Mouse (Mus musculus) urinary bladder, postnatal 14 days (tissue): ENCODE data around the gene Fam222b.

ENCODE experiments used
- DNase-seq: peaks from one replicate; pipeline ENCODE4 v3.0.0; 2021; ENCODE audit warnings: low spot score

Fam222b gene

DNA sequence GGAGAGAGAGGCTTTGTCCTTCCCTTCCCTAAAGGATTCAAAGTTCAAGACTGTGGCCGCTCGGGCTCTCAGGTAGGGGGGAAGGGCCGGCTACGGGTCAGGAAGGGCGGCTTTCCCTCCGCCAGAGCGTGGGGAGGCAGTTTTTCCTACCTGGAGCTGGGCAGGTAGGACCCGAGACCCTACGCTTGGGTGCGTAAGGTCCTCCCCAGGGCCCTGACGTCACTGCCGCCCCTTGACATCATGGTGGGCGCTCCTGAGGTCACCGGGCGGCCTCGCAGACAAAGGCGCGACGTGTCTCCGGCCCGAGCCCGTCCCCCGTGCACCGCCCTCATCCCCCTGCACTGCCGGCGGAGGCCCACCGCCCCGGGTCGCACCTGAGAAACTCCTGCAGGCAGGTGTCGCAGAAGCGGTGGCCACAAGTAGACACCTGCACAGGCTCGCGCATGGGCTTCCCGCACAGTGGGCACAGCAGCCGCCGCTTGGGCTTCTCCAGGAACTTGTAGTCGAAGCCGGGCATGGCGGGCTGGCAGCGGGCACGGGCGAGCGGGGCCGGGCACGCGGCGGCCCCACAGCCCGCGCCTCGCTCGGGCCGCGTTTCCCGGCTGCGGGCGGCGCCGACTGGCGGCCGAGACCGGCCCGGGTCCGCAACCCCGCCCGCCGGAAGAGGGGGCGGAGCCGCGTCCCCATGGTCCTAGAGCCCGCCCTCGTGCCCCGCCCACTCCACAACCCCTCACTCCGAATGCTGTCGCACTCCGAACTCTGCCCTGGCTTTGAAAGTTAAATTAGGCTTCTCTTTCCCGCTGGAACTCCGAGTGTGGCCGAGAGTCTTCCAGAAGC lies 70.7 kb downstream of the Fam222b start, which contains the start of gene Traf4:
Gene Traf4, minus strand, starts transcription at position 666 of the 837 bp plus-strand sequence.
- peak; percentile 88 for DNase-seq

DNA sequence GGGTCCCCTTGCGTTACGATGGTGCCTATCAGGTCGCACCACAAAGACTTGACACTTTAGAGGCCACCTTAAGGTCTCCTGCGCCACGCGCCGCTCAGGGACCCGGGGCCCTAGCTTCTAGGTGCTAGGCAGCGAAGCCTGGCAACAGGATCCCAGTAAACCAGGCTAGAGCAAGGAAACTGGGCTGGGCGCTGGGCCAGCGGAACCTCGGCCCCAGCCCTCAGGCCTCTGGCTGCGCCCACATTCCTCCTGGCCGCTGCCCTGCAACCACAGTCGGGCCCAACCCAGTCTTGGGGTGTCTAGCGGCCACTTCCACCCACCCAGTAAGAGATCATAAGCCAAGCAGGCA lies 71.3 kb downstream of the Fam222b start:
- DNase-seq, result peak; percentile 78

DNA sequence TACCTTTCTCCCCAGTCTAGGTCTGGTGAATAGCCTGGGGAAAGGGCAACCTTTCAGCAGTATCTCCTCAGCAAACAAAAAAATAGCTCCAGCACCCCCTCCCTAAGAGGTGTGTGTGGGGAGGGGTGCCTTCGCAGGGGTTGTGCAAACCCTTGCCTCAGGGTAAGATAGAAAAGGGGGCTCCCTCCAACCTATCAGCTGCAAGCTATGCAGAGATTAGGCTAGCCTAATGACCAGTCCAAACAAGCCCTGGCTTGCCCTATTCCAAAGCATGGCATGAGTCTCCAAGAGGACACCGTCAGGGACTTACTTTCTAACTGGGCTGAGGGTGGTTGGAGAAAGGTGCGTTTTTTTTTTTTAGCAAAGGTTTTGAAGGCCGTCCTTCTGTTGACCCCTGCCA lies 71.7 kb downstream of the Fam222b start:
- DNase-seq, result peak; percentile 76

DNA sequence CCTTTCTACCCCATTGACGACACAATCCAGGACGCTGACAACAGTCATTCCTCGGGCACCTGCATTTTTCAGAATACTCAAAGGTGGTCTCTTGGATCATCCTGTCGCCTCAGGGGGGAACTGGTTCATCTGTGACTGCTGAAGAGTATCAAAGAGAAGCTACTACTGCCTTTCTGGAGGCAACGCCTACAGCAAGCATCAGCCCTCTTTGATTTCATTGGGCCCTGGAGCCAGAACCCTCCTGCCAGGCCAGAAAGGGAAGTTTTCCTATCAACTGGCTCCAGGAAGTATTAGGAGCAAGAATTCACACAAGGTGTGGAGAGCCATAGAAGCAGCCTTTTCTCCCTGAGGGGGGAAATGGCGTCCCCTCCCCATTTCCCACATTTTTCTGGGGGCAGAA lies 72.2 kb downstream of the Fam222b start:
- no peak for DNase-seq

DNA sequence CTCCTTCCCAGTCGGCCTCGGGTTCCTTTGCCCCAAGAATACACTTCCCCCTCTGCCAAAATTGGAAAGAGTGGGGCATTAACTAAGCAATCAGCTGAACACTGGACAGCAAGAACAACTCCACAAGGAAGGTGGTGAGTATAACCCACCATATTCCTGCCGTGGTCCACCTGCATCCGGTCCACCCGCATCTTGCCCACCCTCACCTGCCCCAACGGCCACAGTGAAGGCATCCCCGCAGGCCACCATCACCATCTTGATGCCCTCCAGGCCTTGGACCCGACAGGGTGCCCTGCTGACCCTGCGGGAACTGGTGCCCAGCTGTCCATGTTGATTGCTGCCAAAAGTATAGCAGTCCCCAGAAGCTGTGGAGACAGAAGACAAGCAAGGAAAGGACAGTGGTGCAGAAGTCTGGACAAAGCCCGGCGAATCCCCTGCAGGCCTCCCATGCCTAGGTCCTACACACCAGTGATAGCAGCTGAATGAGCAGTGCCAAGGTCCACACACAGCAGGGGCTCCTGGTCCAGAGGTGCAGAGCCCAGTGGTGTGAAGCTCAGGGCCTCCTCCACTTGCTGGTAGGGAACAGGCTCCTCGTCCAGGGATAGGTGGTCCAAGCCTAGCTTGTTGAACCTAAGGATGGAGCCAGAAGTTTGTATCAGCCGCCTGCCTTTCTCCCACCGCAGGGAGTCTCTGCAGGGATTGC lies 72.9 kb downstream of the Fam222b start:
- DNase-seq, result no peak

DNA sequence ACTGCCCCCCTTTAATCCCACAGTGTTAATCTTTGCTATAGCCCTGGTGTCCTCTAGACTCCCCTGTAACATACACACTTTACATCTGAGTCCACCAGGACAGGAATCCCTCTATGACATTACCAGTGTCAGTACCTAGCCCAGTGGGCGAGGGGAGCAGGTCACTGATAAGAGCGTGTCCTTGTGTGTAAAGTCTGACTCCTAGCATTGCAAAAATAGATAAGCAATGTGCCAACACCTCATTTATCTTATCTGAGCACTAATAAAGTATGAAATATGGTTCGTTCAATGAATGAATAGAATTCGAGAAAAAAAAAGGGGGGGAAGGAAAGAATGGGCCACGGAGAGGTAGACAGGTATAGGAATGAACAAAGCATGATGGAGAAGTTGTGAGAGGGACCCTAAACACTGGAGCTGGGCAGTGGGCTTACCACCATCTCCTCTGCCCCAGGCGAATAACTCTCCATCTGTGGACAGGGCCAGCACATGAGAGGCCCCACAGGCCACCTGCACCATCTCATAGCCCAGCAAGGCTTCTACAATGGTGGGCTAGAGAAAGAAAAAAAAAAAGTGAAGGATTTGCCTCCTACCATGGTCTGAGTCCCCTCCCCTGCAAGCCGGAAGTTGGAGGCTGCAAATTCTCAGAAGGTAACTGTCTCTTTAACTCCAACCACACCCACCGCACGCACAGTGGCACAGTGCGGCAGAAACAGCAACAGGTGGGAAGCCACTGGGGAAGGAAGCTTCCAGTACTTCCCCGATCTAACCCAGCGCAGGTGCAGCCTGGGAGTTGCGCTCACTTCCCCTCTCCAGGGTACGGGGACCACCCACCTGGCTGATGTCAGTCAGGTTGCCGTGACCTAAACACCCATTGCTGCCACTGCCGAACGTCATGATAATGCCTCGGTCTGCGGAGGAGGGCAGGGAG lies 74.3 kb downstream of the Fam222b start:
- DNase-seq, result no peak

DNA sequence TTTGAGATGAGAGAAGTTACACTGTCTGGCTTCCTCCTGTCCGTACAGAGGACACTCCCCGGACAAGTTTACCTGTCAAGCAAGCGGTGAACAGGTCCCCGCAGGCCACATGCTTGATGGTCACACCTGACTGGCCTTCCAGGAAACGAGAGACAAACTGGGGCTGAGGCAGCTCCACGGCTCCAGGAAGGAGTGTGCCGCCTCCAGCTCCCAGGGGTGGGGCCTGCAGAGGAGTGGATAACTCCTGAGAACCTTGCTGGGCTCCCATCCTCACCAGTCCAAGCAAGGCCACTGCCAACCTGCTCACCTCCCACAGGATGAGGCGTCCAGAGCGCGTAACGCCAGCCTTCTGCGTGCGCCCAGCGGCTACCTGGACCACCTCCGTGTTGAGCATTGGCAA lies 75.8 kb downstream of the Fam222b start:
- peak; percentile 67 for DNase-seq

DNA sequence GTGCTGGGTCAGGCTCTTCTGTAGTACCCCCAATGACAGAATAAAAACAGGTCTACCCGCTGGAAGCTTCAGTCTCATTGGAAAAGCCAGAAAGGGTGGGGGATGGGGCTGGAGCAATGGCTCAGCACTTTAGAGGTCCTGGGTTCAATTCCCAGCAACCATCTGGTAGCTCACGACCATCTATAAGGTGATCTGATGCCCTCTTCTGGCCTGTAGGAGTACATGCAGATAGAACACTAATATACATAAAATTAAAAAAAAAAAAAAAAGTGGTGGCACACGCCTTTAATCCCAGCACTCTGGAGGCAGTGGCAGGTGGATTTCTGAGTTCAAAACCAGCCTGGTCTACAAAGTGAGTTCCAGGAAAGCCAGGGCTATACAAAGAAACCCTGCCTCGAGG lies 76.9 kb downstream of the Fam222b start:
- DNase-seq, result no peak

DNA sequence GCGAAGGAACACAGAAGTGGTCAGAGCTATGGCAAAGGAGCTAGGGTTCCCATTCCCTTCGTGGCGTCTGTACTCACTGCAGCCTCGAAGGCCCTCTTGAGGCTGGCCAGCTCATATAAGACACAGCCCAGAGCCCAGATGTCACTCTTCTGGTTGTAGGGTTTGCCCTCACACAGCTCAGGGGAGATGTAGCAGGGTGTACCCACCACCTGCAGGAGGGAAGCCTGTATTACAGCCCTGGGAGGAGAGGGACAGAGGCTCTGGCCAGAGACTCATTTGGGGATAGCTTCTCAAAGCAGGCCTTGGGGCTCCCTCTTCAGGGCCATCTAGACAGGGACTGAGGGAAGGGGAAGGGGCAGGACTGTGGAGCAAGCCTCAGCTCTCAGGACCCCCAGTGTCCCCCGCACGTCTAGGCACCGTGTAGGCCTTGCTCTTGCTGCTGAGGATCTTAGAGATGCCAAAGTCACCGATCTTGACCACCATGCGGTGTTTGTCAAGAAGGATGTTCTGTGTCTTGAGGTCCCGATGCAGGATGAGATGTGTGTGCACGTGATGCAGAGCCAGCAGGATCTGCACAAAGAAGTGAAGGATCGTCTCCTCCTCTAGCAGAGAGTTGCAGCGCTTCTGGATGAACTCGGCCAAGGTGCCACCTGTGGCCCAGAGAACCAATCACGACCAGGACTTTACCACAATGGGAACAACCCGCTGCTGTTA lies 77.7 kb downstream of the Fam222b start:
- DNase-seq, result no peak

DNA sequence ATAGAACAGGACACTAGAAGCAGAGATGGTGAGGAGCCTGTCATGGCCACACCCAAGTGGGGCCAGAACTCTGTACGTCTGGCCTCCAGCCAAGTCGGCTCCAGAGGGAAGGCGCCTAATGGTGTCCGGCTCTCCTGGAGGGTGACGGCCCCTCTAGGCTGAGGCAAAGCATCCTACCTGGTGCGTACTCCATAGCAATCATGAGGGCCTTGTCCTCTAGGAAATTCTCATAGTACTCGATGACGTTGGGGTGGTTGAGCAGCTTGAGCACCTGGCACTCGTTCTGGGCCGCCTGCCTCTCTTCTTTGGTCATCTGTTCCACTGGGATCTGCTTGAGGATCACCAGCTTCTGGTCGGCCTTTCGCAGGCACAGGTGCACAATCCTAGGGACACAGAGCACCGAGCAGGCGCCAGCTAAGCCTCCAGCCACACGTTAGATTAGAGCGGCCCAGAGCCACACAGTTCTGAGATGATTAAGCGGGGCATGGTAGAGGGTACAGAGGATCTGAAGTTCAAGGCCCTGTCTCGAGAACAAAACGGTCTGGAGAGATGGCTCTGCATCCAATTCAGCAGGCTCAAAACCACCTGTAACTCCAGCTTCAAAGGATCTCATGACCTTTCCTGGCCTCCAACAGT lies 78.4 kb downstream of the Fam222b start:
- DNase-seq, result no peak

DNA sequence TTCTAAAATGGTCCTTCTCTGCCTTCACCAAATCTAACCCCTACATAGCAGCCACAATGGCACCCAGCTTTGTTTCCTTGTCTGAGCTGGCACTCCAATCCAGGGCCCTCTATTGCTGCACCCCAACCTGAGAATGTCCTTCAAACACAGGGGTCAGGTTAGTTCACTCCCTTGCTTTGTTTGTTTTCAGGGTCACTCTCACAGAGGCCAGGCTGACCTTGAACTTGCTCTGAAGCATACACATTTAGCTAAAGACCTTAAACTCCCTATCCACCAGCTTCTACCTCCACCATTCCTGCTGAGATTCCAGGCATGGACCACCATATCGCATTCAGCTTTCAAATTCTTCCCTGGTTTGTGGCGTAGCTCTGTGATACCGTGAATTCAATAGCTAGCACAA lies 80.0 kb downstream of the Fam222b start:
- no peak for DNase-seq

DNA sequence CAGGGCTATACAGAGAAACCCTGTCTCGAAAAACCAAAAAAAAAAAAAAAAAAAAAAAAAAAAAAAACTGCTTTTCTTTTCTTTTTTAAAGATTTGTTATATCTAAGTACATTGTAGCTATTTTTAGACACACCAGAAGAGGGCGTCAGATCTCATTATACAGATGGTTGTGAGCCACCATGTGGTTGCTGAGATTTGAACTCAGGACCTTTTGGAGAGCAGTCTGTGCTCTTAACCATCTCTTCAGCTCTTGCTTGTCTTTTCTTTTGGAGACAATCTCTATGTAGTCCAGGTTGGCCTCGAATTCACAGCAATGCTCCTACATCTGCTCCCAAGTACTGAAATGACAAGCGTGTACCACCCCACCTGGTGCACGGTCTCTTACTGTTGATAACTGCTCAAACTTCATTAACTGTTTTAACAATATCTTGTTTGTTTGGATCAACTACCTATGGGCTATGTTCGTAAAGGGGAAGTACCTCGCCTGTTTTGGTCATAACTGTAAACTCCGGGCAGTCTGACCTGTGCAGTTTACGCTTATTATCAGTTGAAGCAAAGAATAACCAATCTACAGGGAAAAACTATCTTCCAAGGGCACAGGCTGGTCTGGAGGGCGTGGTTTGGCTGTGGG lies 81.4 kb downstream of the Fam222b start:
- no peak for DNase-seq

DNA sequence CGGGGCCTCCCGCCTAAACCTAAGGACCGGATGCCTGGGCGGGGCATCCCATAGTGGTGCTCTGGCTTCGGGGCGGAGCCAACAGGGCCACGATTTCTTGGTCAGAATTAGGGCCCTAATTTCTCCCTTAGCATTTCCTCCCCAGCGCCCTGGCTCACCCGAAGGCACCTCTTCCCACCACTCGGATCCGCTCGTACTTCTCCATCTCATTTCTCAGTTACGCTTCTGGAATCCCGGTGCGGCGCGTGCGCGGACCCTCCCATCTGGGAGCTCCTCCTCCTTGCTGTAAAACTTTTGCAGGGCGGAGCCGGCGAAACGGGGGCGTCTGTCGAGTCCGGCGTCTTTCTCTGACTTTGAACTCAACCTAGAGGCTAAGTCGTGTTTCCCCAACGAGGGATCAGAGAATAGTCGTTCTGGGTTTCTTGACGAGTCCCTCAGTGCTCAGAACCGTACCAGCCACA lies 82.0 kb downstream of the Fam222b start, which contains the start of the genes Nek8 and Tlcd1:
Gene Nek8, minus strand, starts transcription at position 274 of the 461 bp plus-strand sequence.
Gene Tlcd1, plus strand, starts transcription at position 310 of the 461 bp plus-strand sequence.
- peak; percentile 93 for DNase-seq

DNA sequence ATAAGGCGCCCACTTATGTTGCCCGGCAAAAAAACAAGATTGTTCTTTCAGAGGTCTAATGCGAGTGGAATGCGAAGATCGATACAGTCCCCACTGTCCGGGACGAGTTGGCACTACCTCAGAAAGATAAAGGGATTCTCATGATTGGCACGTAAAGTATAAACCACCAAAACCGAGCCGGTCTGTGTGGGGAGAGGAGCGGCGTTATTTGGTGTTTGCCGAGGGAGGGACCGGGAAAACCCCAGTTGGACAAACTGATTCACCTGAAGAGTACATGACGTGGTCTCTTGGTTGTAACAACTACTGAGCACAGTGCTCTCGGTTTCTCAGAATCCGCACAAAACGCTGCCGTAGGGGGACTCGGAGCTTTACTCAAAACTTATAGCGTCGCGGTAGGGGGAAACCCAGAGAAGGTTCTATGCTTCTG lies 82.5 kb downstream of the Fam222b start:
- DNase-seq, result no peak

DNA sequence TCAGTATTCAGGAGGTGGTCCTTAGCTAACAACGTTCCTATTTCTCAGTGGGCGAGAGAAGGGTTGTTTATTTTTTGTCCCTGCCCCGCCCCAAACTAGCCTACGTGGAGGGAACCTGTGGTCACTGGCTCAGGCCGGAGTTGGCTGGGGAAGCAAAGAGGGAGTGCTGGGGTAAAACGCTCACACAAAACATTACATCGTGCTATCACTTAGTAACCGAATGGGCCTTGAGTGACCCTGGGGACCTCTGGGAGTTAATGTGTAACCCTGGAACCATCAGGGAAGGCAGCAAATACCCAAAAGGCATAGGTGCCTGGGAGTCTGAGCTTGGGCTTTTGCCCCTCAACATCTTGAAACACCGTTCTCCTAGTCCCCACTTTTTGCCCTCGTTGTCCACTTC lies 83.0 kb downstream of the Fam222b start:
- DNase-seq, result peak; percentile 60

DNA sequence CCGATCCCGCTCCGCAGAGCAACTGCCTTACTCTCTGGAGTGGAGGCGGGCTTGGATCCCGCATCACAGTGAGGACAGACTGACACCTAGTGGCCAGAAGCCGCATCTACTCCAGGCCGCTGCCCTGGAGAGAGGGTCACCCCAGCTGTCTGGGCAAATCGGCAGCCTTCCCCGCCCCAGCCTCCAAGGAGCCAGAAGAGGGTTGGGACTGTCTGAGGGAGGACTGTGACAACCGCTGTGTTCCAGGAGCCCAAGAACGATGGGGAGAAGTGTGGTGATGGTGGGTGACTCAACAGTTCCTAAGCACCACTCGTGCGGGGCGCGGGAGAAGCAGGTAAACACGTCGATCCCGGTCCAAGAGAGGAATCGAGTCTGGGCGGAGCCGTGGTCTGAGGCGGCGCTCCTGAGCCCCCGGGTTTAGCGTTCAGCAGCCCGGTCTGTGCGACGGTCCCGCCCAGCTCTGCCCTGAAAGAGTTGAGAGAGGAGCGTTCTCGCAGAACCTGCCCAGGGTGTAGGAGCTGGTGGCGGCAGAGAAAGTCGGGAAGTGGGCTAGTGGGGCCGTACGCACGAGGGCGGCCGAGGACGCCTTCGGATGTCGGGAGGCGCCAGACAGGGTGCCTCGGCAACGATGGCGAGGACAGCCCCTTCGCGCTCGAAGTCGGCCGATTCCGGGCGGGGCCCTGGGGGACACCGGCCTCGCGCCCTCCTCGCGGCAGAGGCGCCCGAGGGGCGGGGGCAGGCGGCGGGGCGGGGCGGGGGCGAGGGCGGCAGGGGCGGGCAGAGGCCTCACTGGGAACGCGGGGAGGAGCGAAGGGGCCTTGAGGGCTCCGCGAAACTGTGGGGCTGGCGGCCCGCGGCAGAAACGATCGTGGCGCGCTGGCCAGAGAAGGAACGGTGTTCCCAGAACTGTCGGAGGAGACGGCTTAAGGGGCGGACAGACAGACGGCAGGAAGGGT lies 83.7 kb downstream of the Fam222b start:
- DNase-seq, result peak; percentile 96

DNA sequence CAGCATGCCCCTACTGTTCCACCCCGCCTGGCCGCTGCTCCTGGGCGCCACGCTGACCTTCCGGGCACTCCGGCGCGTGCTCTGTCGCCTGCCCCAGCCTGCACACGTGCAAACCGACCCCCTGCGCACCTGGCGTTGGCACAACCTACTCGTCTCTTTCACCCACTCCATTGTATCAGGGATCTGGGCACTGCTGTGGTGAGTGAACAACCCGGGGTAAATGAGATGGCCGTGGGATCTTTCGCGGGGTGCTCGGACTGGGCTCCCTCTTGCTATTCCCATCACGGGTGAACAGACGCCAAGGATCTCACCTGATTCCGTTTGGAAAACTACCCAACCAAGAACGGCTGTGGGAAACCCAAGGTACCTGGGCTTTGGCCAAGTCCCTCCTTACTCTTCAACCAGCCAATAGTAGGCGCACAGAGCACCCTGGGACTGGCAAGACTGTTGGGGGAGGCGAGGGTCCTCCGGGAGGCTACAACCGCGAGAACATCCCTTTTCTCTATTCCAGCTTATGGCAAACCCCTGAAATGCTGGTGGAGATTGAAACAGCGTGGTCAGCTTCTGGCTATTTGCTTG lies 84.5 kb downstream of the Fam222b start:
- DNase-seq, result peak; percentile 65

DNA sequence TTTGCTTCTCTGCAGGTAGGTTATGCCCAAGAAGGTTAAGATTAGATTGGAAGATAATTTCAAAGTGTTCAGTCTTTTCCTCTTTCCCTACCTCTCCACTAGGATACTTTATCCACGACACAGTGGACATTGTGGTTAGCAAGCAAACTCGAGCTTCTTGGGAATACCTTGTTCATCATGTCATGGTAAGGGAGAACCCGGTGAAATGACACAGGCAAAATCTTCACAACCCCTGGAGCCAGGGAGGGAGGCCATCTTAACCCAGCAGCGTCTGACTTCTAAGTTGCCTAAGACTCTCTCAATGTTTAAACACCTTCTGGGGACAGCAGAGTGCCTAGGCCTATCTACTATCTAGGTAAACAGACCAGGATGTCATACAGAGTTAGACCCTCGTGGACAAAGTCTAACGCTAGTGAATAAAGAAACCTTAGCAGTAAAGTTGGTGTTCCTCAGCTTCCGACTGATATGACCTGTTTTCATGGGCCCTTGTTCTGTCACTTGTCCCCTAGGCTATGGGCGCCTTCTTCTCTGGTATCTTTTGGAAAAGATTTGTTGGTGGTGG lies 85.1 kb downstream of the Fam222b start:
- no peak for DNase-seq
